Mouse (Mus musculus) stomach, postnatal 0 days (tissue): ENCODE measurements around the gene Arrb1. TPM values are rescaled to one million over a fixed set of nuclear protein-coding genes. Genes with fewer than 3 reads are reported as not detected.

Source experiments
- ATAC-seq: fragments of 200-750 bp; cut with Nextera tagmentation; 2 replicates; pipeline ENCODE4 v1.8.0; 2017; ENCODE audit not compliant: low FRiP score, low TSS enrichment
- DNase-seq: peaks from one replicate; pipeline ENCODE4 v3.0.0-alpha.2; 2016; ENCODE audit warnings: low spot score
- H3K27ac ChIP-seq: fragments of 300-500 bp; sonication (generic); replicated peaks from 2 replicates; pipeline ENCODE4 v1.5.1; 2014; ENCODE audit warnings: mild to moderate bottlenecking, control low read depth
- H3K27me3 ChIP-seq: fragments of 300-500 bp; sonication (generic); 2 replicates; pipeline ENCODE4 v1.6.1; 2014; ENCODE audit warnings: low read length; ENCODE audit not compliant: control insufficient read depth, insufficient read depth
- H3K36me3 ChIP-seq: fragments of 300-500 bp; sonication (generic); 2 replicates; pipeline ENCODE4 v1.6.1; 2014; ENCODE audit warnings: low read length, mixed read lengths; ENCODE audit not compliant: control insufficient read depth, insufficient read depth
- H3K4me1 ChIP-seq: fragments of 300-500 bp; sonication (generic); replicated peaks from 2 replicates; pipeline ENCODE4 v1.6.1; 2014; ENCODE audit warnings: antibody characterized with exemption; ENCODE audit not compliant: control insufficient read depth, insufficient read depth
- H3K4me2 ChIP-seq: fragments of 300-500 bp; sonication (generic); replicated peaks from 2 replicates; pipeline ENCODE4 v1.6.1; 2014; ENCODE audit warnings: low read depth, mild to moderate bottlenecking, control low read depth, moderate library complexity
- H3K4me3 ChIP-seq: fragments of 300-500 bp; sonication (generic); 2 replicates; pipeline ENCODE4 v1.5.1; 2014; ENCODE audit warnings: low read depth, low read length, control low read depth
- H3K9ac ChIP-seq: fragments of 300-500 bp; sonication (generic); 2 replicates; pipeline ENCODE4 v1.6.1; 2014; ENCODE audit warnings: mild to moderate bottlenecking, low read length, control low read depth, mixed read lengths
- H3K9me3 ChIP-seq: fragments of 300-500 bp; sonication (generic); 2 replicates; pipeline ENCODE4 v1.6.1; 2016; ENCODE audit warnings: low read length; ENCODE audit not compliant: control insufficient read depth
- CTCF ChIP-seq: IDR thresholded peaks from 2 replicates; pipeline ENCODE4 v1.5.1; 2016; ENCODE audit warnings: antibody characterized with exemption, low read depth, mild to moderate bottlenecking, moderate library complexity
- EP300 ChIP-seq: optimal IDR thresholded peaks from 2 replicates; pipeline ENCODE3; 2016; ENCODE audit warnings: antibody characterized with exemption
- WGBS: fragments of 180-500 bp; shearing (Covaris S2); extraction: QIAGEN DNeasy Blood & Tissue Kit; methylation state at CpG from one replicate; pipeline ENCODE4 v1.1.7; 2014; 5-methylcytosine and 5-hydroxymethylcytosine counted together
- polyA plus RNA-seq: library from polyadenylated mRNA; unstranded; fragments of >200 nt; fragmentation: Nextera tagmentation; extraction: Ambion mirVana; gene quantifications from 2 replicates; pipeline ENCODE4 v1.2.1, GENCODE M21; 2015

The Arrb1 gene
- polyA plus RNA-seq, 1 experiment from 2014 or later: 3.6 TPM

- Histone ChIP-seq H3K4me3 (no peak overlapping the region), H3K9ac (no peak overlapping the region), H3K36me3 (no peaks in the 10 kb centered on the region), H3K27ac (no peak overlapping the region), H3K4me1 (no peaks in the 10 kb centered on the region), H3K4me2 (no peak overlapping the region), H3K9me3 (no peaks in the 10 kb centered on the region), H3K27me3 (no peaks in the 10 kb centered on the region)
- ATAC-seq: no peak
- DNase-seq: no peak
- no peak for TF ChIP-seq EP300
- no peak for TF ChIP-seq CTCF
- WGBS: 41% methylated on average over 8 of the region's 8 CpGs
Observed at GRCm38 (mm10) chr7:99523121-99523520, 12.1 kb upstream of the Arrb1 start.

GRCm38 (mm10) chr7:99523837-99524236 lies 11.4 kb upstream of the Arrb1 start:
- Histone ChIP-seq H3K27ac (no peak overlapping the region), H3K9ac (no peak overlapping the region), H3K36me3 (no peaks in the 10 kb centered on the region), H3K4me3 (no peak overlapping the region), H3K4me1 (no peaks in the 10 kb centered on the region), H3K9me3 (no peaks in the 10 kb centered on the region), H3K4me2 (no peak overlapping the region), H3K27me3 (no peaks in the 10 kb centered on the region)
- no peak for ATAC-seq
- WGBS: 74% methylated on average over 1 of the region's 1 CpGs
- DNase-seq: no peak
- no peak for TF ChIP-seq CTCF
- no peak for TF ChIP-seq EP300

GRCm38 (mm10) chr7:99528547-99528946 lies 6.7 kb upstream of the Arrb1 start:
- 41% methylated on average over 2 of the region's 2 CpGs for WGBS
- ATAC-seq (no peak), DNase-seq (no peak)
- H3K4me1 ChIP-seq: no peaks in the 10 kb centered on the region
- no peak overlapping the region for H3K9ac ChIP-seq
- H3K9me3 ChIP-seq: no peaks in the 10 kb centered on the region
- TF ChIP-seq EP300 (no peak), CTCF (no peak)
- no peaks in the 10 kb centered on the region for H3K36me3 ChIP-seq
- H3K27me3 ChIP-seq: no peaks in the 10 kb centered on the region
- no peak overlapping the region for H3K4me2 ChIP-seq
- H3K27ac ChIP-seq: no peak overlapping the region
- H3K4me3 ChIP-seq: no peak overlapping the region

GRCm38 (mm10) chr7:99529410-99529809 lies 5.9 kb upstream of the Arrb1 start:
- Histone ChIP-seq H3K36me3 (no peaks in the 10 kb centered on the region), H3K9me3 (no peaks in the 10 kb centered on the region), H3K4me3 (no peak overlapping the region), H3K4me1 (no peaks in the 10 kb centered on the region), H3K27ac (no peak overlapping the region), H3K27me3 (no peaks in the 10 kb centered on the region), H3K9ac (no peak overlapping the region), H3K4me2 (no peak overlapping the region)
- TF ChIP-seq EP300 (no peak), CTCF (no peak)
- WGBS: 59% methylated on average over 5 of the region's 5 CpGs
- DNase-seq (no peak), ATAC-seq (no peak)

GRCm38 (mm10) chr7:99531408-99531970 lies 3.8 kb upstream of the Arrb1 start:
- no peak for DNase-seq
- no peaks in the 10 kb centered on the region for H3K27me3 ChIP-seq

GRCm38 (mm10) chr7:99532526-99532925 lies 2.7 kb upstream of the Arrb1 start:
- no peaks in the 10 kb centered on the region for H3K36me3 ChIP-seq
- TF ChIP-seq EP300 (no peak), CTCF (no peak)
- H3K27me3 ChIP-seq: no peaks in the 10 kb centered on the region
- peak; percentile 70 for DNase-seq
- no peak overlapping the region for H3K4me3 ChIP-seq
- 0 out of 2 replicates have a peak, but pooled peaks cover 8% of the 10 kb centered on the region for H3K4me1 ChIP-seq
- no peak overlapping the region for H3K4me2 ChIP-seq
- no peaks in the 10 kb centered on the region for H3K9me3 ChIP-seq
- H3K27ac ChIP-seq: 0 out of 2 replicates have a peak overlapping the region, but pooled peaks have one; percentile 9
- H3K9ac ChIP-seq: no peak overlapping the region
- 47% methylated on average over 4 of the region's 4 CpGs for WGBS
- peak; percentile 15; the same call in 1 of the 2 replicates for ATAC-seq

More at GRCm38 (mm10) chr7:99531408-99531970, 3.8 kb upstream of the Arrb1 start:
- H3K4me2 ChIP-seq: no peak overlapping the region
- 85% methylated on average over 3 of the region's 3 CpGs for WGBS
- H3K9ac ChIP-seq: no peak overlapping the region
- H3K9me3 ChIP-seq: no peaks in the 10 kb centered on the region
- no peak for TF ChIP-seq CTCF
- no peak for TF ChIP-seq EP300
- H3K4me1 ChIP-seq: 0 out of 2 replicates have a peak, but pooled peaks cover 3% of the 10 kb centered on the region
- no peaks in the 10 kb centered on the region for H3K36me3 ChIP-seq
- no peak overlapping the region for H3K27ac ChIP-seq
- no peak for ATAC-seq
- no peak overlapping the region for H3K4me3 ChIP-seq
